Mouse (Mus musculus): ENCODE results near the gene Mindy1.

Mindy1 gene

DNA sequence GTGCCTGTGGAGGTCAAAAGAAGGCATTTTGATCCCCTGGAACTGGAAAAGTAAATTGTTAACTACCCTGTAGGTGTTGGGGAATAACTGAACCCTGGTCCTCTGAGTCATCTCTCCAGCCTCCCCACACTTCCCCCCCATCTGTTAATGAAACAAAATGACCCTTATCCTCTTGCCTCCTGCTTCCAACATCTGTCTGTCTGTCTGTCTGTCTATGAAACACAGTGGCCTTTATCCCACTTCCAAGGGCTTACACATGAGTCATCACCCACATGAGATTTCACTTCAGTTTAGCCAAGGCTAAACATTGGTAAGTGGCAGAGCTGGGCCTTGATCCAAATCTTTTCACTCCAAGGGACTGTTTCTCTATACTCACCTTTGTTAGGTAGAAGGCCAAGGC, 13.3 kb upstream of the Mindy1 start:
- no peak for DNase-seq (ENCODE audit: low spot score)

DNA sequence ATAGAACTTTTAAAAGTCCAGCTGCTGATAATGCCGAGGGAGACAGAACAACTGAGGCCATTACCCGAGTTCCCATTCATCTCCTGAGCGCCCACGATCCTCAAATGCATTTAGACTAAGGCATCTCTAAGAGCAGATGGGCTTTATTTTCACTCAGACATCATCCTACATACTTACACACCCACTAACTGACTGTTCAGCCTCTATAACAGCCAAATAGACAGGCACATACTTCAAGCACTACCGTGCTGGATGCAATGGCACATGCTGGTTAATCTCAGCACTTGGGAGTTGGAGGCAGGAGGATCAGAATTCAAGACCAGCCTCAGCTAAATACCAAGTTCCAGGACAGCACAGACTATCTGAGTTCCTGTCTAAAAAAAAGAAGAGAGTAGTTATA, 11.4 kb upstream of the Mindy1 start:
- no peak for DNase-seq (ENCODE audit: low spot score)

DNA sequence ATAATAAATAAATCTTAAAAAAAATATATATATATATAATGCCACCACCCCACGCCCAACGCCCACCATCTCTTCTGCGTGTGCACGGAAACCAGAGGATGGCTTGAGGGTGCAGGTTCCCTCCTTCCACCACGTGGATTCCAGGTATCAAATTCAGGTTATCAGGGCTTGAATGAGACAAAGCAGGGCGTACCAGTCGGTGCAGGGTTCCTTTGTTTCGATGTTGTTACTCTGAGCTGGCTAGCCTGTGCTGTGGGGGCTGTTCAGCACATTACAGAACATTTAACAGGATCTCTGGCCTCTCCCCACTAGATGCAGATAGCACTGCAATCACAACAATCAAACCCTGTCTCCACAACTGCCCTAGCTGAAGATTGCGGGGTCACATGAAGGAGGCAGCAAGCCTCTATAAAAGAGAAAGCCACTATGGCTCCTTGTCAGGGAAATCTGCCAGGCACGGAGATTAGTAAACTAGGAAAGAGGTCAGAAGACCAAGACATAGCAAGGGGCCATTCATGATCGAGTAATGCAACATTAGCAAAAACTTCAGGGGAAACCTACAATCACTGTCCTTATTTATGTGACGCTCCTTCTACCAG, 10.3 kb upstream of the Mindy1 start:
- no peak for DNase-seq (ENCODE audit: low spot score)

DNA sequence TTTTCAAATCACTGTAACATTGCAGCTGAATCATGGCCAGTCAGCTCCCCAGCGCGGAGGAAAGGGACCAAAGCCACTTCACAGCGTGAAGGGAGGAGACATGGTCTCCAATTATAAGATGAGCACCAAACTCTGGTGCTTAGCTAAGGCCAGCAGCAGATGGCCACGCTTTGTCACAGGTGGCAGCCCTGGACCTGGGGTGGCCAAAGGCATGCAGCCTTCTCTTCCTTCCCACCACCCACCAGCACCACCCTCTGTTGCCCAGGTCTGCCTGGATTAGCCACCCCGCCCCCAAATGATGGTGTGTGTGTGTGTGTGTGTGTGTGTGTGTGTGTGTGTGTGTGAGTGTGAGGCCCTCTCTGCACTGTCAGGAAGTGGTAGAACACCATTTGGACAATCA, 7.7 kb upstream of the Mindy1 start:
- DNase-seq (ENCODE audit: low spot score): no peak

DNA sequence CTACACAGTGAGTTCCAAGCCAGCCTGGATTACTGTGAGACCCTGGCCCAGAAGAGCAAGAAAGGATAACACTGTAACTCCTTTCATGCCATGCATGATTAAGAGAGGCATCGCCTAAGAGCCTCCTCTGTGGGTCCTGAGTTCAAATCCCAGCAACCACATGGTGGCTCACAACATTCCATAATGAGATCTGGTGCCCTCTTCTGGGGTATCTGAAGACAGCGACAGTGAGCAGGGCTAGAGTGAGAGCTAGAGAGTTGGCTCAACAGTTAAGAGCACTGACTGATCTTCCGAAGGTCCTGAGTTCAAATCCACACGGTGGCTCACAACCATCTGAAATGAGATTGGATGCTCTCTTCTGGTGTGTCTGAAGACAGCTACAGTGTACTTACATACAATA, 6.7 kb upstream of the Mindy1 start:
- DNase-seq (ENCODE audit: low spot score): no peak

DNA sequence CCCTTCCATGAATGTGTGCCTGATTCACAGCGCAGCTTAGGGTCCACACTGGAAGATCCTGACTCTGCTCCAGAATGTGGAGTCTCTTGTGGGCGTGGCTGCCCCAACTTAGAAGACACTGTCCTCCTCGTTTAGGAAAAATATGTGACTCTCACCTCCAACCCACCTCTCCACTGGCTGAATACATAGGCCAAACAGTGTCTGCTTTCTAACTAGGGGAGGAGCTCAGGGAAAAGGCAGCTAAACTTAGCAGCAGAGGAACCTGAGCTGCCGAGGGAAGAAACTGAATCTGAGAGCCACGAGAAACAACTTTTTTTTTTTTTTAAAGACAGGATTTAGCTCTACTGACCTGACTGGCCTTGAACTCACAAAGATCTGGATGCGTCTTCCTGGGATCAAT, 6.0 kb upstream of the Mindy1 start:
- DNase-seq (ENCODE audit: low spot score): no peak

DNA sequence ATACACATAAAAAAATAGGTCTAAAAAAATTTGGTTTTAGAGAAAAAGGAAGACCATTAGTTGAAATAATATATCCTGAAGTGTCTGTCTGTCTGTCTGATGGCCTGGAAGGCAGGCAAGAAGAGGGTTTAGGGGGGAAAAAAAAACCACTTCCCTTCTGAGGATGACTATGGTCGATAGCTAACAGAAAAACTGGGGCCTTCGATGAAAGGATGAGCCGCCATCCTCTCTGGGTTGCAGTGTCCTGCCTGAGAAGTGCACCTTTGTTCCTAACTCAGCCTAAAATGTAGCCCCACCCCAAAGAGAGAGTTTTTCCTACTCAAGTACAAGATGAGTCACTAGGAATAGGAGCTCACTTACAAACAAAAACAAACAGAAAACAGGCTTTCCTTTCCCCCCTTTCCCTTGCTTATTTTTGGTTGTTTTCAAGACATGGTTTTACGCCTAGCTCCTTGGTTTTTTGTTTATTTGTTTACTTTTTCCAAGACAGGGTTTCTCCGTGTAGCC, 4.7 kb upstream of the Mindy1 start:
- no peak for DNase-seq (ENCODE audit: low spot score)

DNA sequence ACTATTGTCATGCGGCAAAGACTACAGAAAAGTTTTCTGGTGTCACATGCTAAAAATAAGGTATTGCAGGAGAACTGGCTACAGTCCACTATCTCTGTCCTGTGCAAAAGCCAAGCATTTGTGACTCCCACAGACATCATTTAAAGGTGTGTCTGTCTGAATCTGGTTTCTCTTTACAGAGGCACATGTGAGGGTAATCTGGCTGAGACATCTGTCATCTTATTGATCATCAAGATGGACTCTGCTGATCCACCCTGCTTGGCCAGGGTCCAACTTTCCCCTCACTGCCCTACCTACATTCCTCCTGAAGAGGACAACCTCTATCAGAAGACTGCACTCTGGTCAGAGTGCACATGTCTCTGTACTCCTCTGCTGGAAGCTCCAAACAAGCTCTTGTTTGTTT, 4.0 kb upstream of the Mindy1 start:
- DNase-seq (ENCODE audit: low spot score): peak; percentile 46

DNA sequence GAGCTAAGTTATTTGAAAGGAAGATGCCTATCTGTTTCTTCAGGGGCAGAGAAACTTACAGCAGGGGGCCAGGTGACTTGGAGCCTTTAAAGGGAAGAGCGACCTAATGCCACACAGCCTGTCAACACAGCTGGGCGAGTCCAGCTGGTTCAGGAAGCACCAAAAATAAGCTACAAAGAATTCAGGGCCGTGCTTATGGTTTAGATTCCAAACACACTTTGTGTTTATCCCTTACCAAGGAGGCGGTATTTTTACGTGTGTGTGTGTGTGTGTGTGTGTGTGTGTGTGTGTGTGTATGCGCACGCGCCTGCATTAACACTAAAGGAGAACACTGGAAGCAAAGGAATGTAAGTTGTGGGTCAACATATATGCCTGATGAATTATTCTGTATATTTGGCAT, 398 bp upstream of the Mindy1 start:
- DNase-seq (ENCODE audit: low spot score): peak; percentile 29

DNA sequence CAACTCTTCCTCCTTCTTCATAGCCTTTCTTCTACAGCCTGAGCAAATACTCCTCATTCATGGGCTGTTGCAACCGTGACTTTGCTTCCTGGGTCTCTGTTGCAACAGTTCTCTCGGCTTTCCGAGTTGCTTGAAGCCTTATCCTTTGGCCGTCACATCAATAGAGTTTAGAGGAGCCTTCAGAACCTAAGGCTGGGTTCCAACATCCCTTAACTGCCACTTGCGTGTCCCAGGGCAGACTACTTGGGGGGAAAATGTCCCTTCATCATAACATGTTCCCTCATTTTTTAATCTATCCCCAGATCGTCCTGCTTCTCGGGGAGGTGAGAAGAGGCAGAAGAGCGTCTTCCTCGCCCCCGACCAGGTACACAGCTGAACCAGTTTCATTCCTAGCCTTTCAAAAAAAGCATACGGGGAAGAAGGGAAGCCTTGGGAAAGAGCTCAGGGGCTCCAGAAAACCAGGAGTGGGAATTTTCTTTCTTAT, 1.3 kb downstream of the Mindy1 start:
- DNase-seq (ENCODE audit: low spot score): peak; percentile 47

DNA sequence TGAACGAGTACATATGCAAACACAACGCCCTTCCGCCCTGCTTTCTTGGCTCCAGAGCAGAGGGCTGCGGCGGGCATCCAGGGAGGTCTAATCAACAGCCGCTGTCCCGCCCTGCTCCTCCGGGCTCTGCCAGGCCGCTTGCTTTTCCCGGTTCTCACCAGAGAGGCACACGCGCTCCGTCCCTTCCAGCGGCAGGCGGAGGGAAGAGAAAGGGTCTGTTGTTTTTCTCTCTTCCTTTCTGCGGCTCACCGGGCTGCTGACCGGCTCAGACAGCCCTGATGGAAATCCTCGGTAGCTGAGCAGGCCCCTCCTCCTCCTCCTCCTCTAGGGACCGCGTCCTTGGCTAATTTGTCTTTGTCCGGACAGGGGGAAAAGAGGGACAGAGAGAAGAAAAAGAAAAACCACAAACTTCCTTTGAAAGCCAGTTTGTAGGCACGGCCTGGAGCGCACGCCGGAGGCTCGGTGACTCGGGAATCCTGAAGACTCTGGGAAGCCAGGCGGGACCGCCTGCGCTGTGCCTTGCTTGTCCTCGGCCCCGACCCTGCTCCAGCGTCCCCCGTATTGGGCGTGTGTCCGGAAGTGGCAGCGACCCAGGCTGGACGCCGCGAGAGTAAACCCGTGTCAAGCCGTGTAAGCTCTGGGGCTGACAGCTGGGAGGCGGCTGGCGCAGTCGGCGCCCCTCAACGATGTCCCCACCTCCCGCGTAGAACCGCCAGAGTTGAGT, 1.9 kb downstream of the Mindy1 start:
- peak; percentile 85 for DNase-seq (ENCODE audit: low spot score)

DNA sequence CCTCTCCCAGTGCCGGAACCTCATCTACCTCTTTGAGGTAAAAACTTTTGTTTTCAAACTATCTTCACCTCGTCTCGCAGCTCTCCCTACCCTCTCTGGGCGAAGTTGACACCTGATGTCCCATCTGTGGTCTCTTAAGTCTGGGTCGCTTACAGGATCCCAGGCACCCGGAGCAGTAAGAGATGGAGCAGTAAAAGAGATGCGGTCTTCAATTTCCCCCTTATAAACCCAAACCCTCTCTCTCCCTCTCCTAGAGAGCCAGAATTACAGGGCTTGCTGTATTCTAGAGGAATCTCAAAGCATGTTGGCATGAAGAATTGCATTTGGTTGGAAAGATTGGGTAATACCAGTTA, 2.4 kb downstream of the Mindy1 start:
- no peak for DNase-seq (ENCODE audit: low spot score)

DNA sequence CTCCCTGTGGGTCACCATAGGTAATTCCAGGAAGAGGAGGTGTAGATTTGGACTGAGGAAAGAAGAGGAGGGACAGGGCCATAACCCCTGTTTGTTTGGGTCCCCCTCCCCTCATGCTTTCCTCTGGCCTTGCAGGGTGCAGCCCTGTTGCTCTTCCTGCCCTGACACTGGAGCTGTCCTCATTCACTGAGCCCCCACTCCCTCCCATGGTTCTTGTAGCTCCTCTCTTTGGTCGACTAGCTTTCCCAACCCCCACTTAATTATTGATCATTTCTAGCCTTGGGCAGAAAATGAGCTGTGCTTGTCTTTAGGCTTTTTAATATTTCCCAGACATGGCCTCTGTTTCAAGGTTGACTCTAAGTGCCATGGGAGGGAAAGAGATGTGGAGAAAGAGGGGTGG, 2.9 kb downstream of the Mindy1 start:
- DNase-seq (ENCODE audit: low spot score): no peak

DNA sequence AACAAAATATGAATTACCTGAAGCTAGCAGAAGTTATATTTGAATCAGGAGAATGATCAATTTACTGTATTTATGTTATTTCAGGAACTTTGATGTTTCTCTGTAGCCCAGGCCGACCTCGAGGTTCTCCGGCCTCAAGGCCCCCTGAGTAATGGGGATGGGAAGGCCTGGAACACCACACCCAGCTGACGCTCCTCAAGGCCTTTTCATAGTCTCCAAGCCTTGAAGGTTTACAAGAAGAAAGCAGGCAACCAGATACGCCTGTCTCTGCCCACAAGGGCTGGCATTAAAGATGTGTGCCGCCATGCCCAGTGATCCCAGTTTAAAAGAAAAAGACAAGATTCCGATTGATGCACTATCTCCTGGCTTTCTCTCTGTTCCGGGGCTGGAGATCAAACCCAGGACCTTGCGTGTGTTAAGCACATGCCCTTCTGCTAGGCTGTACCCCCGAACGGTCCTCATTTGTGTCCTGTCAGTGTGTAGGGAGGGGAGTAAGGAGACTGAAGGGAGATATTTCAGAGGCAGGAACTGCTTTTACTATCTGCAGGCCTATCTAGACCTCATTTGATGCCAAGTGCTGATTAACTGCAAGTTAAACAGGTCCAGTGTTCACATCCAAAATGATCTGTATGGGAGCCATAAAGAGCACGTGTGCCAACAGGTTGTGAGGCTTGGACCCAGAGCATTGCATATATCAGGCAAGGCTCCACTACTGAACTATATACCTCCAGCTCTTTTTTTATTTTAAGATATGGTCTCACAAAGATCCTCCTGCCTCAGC, 3.5 kb downstream of the Mindy1 start:
- peak; percentile 40 for DNase-seq (ENCODE audit: low spot score)

DNA sequence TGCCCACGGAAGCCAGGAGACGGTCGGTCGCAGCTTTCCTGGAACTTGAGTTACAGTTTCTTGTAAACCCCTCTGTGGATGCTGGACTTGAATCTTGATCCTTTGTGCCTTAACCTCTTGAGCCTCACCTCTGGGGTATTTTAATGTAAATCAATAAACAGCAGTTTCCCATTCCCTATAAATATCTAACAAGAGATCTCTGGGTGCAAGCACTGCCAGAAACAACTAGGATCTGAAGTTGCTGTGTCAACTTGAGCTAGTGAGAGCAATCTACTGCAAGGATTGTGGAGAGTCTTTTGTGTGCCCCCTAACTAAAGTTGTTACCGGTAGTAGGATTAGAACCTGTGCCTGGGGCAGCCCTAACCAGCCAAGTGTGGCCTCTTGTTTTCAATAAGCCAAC, 4.2 kb downstream of the Mindy1 start:
- no peak for DNase-seq (ENCODE audit: low spot score)

DNA sequence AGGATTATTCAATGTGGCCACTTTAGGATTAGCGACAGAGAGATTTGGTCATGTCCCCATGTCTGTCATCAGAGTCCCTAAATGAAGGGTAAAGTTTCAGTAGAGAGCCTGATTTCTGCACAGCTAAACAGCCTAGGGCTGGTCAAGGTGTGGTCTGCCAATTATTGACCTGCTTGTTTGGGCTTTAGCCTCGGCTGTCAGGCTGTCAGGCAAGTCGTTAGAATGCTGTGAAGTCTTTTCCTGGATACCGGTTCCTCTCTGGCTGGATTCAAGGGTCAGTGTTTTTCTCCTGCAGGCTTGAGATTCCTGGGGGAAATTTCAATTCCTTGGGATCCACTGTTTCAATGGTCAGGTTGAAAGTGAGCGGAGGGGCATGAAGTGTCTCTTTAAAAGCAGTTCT, 4.9 kb downstream of the Mindy1 start:
- no peak for DNase-seq (ENCODE audit: low spot score)

DNA sequence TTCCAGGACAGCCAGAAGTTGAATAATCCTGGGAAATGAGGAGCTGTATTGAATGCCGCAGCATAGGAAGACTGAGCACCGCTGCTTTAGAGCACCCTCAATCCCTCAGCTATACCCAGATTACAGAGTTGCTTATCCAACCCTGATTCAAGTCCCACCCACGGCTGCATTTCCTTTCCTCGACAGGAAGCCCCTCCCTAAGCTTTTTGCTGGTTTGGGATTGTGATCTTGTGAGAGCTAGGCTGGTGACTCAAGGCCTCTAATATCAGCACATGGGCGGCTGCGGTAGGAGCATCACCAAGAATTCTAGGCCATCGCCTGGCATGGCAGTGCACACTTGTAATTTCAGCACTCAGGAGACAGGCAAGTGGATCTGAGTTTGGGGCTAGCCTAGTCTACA, 5.4 kb downstream of the Mindy1 start:
- DNase-seq (ENCODE audit: low spot score): no peak

DNA sequence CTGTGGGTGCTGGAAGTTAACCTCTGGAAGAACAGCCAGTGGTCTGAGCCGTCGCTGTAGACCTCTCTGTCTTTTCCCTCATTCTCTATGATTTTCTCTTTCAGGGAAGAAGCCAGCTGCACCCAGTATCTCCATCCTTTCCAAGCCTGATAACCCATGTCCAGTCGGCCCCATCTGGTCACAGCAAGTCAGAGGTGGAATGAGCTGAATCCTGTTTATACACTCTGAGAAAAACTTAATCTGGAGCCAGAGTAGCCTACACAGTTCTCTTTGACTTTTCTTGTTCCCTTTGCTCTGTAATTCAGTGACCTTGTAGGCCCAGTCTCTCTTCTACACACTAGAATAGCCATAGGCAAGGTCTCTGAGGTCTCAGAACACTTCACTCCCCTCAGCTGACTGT, 6.4 kb downstream of the Mindy1 start:
- no peak for DNase-seq (ENCODE audit: low spot score)

DNA sequence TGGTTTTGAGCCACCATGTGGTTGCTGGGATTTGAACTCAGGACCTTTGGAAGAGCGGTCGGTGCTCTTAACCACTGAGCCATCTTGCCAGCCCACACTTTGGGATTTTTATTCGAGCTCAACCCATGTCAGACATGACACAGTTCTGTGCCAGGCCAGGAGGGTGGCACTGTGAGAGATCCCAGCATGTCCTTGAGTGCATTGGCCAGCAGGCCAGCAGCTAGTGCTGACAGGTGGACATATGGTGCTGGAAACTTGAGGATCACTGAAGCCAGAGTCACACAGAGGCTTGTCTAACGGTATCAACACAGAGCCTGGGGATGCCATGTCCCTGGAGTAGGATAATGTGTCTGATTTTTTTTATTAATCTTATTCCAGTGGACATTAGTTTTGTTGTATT, 8.3 kb downstream of the Mindy1 start:
- DNase-seq (ENCODE audit: low spot score): no peak

DNA sequence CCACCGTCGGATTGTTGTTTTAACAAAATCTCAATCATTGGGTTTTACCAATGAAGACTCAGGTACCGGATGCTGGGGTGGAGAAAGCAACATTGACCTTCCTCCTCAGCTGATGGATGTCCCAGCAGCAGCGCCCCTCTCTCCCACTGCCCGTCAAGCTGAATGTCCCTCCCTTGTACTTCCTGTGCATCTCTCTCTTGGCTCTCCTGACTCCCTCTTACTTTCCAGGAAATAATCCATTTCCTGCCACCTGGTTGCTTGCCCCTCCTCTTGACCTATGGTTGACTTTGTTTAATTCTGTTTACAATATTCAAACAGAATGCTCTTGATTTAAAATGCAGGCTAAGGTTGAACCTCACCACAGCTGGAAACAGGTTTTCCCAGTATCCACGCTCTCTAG, 9.0 kb downstream of the Mindy1 start:
- no peak for DNase-seq (ENCODE audit: low spot score)

DNA sequence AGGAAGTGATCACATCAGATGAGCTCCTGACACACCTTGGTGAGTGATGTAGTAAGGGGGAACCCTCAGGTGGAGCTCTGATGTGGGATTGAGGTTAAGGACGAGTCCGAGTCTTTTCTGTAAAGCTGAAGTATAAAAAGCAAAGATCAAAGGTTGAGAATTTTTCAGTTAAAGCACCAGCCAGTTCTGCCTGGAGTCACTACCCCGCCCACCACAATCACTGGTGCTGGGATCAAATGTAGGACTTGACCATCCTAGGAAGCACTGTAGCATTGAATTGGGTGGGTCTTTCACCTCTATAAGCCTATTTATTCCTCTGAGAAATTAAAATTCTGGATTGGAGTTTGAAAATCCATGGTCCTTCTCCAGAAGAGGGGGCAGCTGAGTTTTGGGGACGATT, 9.9 kb downstream of the Mindy1 start:
- no peak for DNase-seq (ENCODE audit: low spot score)

DNA sequence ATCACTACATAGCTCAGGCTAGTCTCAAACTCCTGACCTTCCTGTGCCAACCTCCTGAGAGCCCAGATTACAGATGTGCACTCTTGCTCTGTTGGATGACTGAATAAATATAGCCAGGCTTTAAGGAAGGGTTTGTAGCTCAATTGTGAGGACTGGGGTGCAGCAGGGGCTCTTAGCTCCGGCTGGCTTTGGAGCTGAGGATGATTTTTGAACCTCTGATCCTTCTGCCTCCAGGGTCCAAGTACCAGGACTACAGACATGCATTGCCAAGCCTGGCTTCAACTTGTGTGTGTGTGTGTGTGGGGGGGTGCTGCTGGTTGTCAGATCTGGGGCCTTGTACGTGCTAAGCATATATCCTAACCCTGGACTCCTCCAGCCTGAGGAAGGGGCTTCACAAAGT, 11.8 kb downstream of the Mindy1 start:
- no peak for DNase-seq (ENCODE audit: low spot score)

DNA sequence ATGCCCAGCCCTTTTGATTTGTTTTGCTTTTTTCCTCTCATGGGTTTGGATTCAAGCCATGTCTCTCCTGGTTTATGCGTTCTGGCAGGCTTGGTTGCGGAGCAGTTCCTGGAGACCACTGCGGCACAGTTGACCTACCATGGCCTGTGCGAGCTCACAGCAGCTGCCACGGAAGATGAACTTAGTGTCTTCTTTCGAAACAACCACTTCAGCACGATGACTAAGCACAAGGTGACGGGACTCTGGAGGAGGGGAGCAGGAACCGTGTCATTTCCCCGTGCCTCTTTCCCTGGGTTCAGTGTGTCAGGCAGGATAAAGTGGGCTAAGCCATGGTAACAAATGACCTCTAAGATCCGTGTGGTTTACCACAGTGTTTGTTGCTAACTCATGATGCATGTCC, 12.4 kb downstream of the Mindy1 start:
- no peak for DNase-seq (ENCODE audit: low spot score)
